Mouse (Mus musculus) forebrain, postnatal 0 days (tissue): ENCODE data around the gene Mrnip. TPM values are rescaled to one million over a fixed set of nuclear protein-coding genes. Genes with fewer than 3 reads are reported as not detected.

Experiments
- ATAC-seq: fragments of 200-750 bp; cut with Nextera tagmentation; 2 replicates; pipeline ENCODE4 v1.8.0; 2017; ENCODE audit warnings: mild to moderate bottlenecking, moderate library complexity
- DNase-seq: peaks from one replicate; pipeline ENCODE4 v3.0.0-alpha.2; 2015
- H3K27ac ChIP-seq: fragments of 300-500 bp; sonication (generic); 2 replicates; pipeline ENCODE4 v1.5.1; 2014; ENCODE audit warnings: low read depth, mild to moderate bottlenecking, antibody characterized with exemption, low read length, moderate library complexity, mixed read lengths
- H3K27me3 ChIP-seq: fragments of 300-500 bp; sonication (generic); 2 replicates; pipeline ENCODE4 v1.6.1; 2014; ENCODE audit warnings: mild to moderate bottlenecking, low read length, mixed read lengths; ENCODE audit not compliant: insufficient read depth
- H3K36me3 ChIP-seq: fragments of 300-500 bp; sonication (generic); 2 replicates; pipeline ENCODE4 v1.6.1; 2014; ENCODE audit warnings: mild to moderate bottlenecking, moderate library complexity; ENCODE audit not compliant: insufficient read depth
- H3K4me1 ChIP-seq: fragments of 300-500 bp; sonication (generic); 2 replicates; pipeline ENCODE4 v1.6.1; 2014; ENCODE audit warnings: antibody characterized with exemption; ENCODE audit not compliant: insufficient read depth
- H3K4me2 ChIP-seq: fragments of 300-500 bp; sonication (generic); 2 replicates; pipeline ENCODE4 v1.6.1; 2014; ENCODE audit warnings: low read depth, mild to moderate bottlenecking, moderate library complexity
- H3K4me3 ChIP-seq: fragments of 300-500 bp; sonication (generic); 2 replicates; pipeline ENCODE4 v1.5.1; 2014; ENCODE audit warnings: low read depth, low read length, mixed read lengths
- H3K9ac ChIP-seq: fragments of 300-500 bp; sonication (generic); 2 replicates; pipeline ENCODE4 v1.6.1; 2014; ENCODE audit warnings: mild to moderate bottlenecking
- H3K9me3 ChIP-seq: fragments of 300-500 bp; sonication (generic); 2 replicates; pipeline ENCODE4 v1.6.1; 2016; ENCODE audit warnings: low read length
- CTCF ChIP-seq: sonication (generic); IDR thresholded peaks from 2 replicates; pipeline ENCODE4 v1.5.1; 2016; ENCODE audit warnings: antibody characterized with exemption, control low read depth, low read depth
- WGBS: fragments of 180-500 bp; shearing (Covaris S2); extraction: QIAGEN DNeasy Blood & Tissue Kit; methylation state at CpG from one replicate; pipeline ENCODE4 v1.1.7; 2014; 5-methylcytosine and 5-hydroxymethylcytosine counted together
- polyA plus RNA-seq: library from polyadenylated mRNA; unstranded; fragments of >200 nt; fragmentation: Nextera tagmentation; extraction: Ambion mirVana; gene quantifications from 2 replicates; pipeline ENCODE4 v1.2.1, GENCODE M21; 2015
- total RNA-seq: library from RNA; depleted of rRNA; stranded (reverse); fragments of >200 nt; gene quantifications from 2 replicates; pipeline ENCODE4 v1.2.3, GENCODE M21; 2014

Gene Mrnip
- total and polyA plus RNA-seq, 2 experiments from 2014 or later: 32.2 to 37.5 TPM

DNA sequence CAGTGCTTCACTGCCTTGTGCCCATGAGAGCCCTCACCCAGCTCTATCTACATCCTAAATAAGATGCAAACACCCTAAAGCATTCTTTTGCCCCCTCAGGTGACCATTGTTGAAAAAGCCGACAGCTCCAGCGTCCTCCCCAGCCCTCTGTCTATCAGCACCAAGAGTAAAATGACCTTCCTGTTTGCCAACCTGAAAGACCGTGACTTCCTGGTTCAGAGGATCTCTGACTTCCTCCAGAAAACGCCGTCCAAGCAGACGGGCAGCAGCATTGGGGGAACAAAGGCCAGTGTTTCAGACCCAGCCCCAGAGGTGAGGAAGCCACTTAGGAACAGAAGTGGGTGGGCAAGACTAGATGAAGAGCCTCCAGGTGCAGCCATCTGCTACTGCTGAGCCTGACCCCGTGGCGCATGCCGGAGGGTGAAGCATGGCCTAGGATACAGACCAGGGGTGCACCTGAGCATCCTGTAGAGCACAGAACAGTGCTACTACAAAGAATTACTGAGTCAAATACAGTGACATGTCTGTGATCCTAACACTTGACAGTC is 24.6 kb upstream of the Mrnip start:
- Histone ChIP-seq H3K27ac (no peak overlapping the region), H3K4me3 (no peak overlapping the region), H3K4me2 (no peak overlapping the region), H3K9ac (no peak overlapping the region), H3K4me1 (no peaks in the 10 kb centered on the region), H3K9me3 (no peaks in the 10 kb centered on the region), H3K27me3 (no peaks in the 10 kb centered on the region), H3K36me3 (peaks cover 96% of the 10 kb centered on the region)
- DNase-seq (no peak), ATAC-seq (no peak)
- TF ChIP-seq CTCF: no peak
- 90% methylated on average over 9 of the region's 9 CpGs for WGBS

DNA sequence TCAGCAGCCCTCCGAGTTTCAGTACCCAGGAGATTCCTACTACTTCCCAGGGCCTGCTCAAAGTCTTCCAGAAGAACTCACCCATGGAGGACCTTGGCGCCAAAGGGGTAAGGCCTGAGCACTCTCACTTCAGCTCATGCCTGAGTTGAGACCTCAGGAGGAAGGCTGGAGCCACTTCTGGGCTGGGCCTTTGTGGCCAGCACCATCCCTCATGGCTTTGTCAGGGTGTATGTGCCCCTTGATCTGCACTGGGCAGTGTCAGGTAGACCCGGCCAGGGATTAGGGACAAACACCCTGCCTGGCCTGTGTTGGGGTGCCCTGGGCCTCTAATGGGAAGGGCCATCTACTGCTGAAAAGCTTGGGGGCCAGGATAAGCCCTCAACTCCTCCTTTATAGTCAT is 22.9 kb upstream of the Mrnip start:
- WGBS: 92% methylated on average over 3 of the region's 3 CpGs
- Histone ChIP-seq H3K4me2 (no peak overlapping the region), H3K27ac (no peak overlapping the region), H3K27me3 (no peaks in the 10 kb centered on the region), H3K36me3 (peaks cover 97% of the 10 kb centered on the region), H3K9ac (no peak overlapping the region), H3K9me3 (no peaks in the 10 kb centered on the region), H3K4me3 (no peak overlapping the region), H3K4me1 (no peaks in the 10 kb centered on the region)
- ATAC-seq: no peak
- DNase-seq: no peak
- no peak for TF ChIP-seq CTCF

DNA sequence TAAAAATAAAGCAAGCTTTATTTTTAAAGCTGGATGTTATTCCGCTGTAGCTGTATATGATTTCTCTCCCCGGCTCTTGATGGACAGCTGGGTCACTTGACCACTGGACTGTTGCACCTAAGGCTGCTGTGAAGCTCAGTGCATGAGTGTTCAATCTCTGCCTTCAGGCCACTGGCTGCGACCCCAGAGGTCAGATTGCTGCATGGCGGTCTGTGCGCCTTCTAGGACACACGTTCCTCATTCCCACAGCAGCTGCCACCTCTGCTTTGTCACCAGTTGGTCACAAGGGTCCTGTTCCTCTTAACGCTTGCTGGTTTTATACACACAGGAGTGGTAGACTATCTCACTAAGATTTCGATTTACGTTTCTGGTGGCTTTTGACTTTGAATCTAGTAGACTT is 20.1 kb upstream of the Mrnip start:
- H3K27me3 ChIP-seq: no peaks in the 10 kb centered on the region
- peaks cover 98% of the 10 kb centered on the region for H3K36me3 ChIP-seq
- no peak for ATAC-seq
- TF ChIP-seq CTCF: no peak
- no peak for DNase-seq
- no peaks in the 10 kb centered on the region for H3K9me3 ChIP-seq
- no peak overlapping the region for H3K9ac ChIP-seq
- no peaks in the 10 kb centered on the region for H3K4me1 ChIP-seq
- H3K27ac ChIP-seq: no peak overlapping the region
- H3K4me2 ChIP-seq: no peak overlapping the region
- H3K4me3 ChIP-seq: no peak overlapping the region
- 87% methylated on average over 9 of the region's 9 CpGs for WGBS

DNA sequence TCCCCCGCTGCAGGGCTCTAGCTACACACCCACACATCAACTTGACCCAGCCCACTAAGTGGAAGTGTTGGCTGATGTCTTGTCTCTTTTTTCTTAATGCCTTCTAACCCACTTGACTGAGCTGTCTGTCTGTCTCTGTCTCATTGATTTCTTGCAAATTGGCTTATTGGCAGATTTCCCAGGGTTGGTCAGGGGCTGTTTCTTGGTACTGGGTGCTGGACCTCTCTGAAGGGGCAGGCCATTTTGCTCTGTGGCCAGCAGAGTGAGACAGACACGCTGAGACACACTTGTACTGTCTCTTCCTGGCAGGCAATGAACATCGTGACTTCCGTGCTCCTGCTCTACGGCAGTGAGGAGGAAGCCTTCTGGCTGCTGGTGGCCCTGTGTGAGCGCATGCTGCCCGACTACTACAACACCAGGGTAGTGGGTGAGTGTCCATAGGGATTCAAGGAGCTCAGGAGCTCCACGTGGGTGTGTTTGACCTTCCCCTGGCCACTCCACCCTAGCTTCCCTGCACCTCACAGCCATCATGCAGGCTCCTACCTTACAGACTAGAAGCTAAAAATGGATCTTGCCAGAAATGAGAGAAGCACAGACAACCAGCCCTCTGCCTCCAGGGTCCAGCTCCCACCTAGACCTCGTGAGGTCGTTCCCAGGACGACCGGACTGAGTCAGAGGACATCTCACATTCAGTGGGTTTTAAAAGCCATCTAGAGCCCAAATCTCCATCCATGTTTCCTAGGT is 19.3 kb upstream of the Mrnip start:
- WGBS: 87% methylated on average over 12 of the region's 12 CpGs
- H3K4me2 ChIP-seq: no peak overlapping the region
- H3K9me3 ChIP-seq: no peaks in the 10 kb centered on the region
- peaks cover 98% of the 10 kb centered on the region for H3K36me3 ChIP-seq
- no peaks in the 10 kb centered on the region for H3K27me3 ChIP-seq
- H3K4me3 ChIP-seq: no peak overlapping the region
- TF ChIP-seq CTCF: no peak
- H3K27ac ChIP-seq: no peak overlapping the region
- no peaks in the 10 kb centered on the region for H3K4me1 ChIP-seq
- H3K9ac ChIP-seq: no peak overlapping the region
- ATAC-seq (no peak), DNase-seq (no peak)

DNA sequence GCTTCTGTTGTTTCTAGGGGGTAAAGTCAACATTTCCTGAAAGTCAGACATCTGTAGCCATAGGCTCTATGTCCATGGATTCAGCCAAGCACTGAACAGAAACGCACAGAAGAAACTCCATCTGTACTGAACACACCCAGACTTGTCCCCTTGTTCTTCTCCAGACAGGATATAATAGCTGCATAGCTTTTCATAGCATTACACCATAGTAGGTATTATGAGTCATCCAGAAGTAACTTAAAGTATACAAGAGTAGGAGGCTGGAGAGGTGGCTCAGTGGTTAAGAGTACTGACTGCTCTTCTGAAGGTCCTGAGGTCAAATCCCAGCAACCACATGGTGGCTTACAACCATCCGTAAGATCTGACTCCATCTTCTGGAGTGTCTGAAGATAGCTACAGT is 18.5 kb upstream of the Mrnip start:
- Histone ChIP-seq H3K9ac (no peak overlapping the region), H3K4me1 (no peaks in the 10 kb centered on the region), H3K4me2 (no peak overlapping the region), H3K4me3 (no peak overlapping the region), H3K36me3 (peaks cover 97% of the 10 kb centered on the region), H3K27me3 (no peaks in the 10 kb centered on the region), H3K9me3 (no peaks in the 10 kb centered on the region), H3K27ac (no peak overlapping the region)
- TF ChIP-seq CTCF: no peak
- DNase-seq (no peak), ATAC-seq (no peak)
- 88% methylated on average over 2 of the region's 2 CpGs for WGBS

DNA sequence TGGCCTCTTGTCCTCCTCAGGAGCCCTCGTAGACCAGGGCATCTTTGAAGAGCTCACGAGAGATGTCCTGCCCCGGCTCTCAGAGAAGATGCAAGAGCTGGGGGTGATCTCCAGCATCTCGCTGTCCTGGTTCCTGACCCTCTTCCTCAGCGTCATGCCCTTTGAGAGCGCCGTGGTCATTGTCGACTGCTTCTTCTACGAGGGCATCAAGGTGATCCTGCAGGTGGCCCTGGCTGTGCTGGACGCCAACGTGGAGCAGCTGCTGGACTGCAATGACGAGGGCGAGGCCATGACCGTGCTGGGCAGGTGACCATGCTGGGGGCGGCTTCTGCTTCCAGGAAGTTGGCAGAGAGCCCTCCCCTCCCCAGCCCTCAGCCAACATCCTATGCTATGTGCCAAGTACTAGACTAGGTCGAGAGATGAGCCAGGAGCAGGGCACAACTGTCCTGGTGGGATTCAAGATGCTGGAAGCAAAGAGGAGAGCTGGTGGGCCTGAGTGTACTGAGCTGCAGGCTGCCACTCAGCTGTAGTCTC is 17.5 kb upstream of the Mrnip start:
- H3K36me3 ChIP-seq: peaks cover 95% of the 10 kb centered on the region
- 92% methylated on average over 16 of the region's 16 CpGs for WGBS

DNA sequence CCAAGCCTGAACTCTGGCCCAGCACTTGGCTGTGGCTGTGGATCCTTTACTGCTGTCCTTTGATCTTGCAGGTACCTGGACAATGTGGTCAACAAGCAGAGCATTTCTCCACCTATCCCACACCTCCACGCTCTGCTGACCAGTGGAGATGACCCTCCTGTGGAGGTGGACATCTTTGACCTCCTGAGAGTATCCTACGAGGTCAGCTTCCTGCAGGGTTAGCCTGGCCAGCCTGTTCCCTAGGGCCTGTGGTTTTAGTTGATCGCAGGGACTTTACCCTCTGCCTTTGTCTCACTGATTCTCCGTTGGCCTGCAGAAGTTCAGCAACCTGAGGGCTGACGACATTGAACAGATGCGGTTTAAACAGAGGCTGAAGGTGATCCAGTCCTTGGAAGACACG is 15.9 kb upstream of the Mrnip start:
- no peak overlapping the region for H3K27ac ChIP-seq
- no peaks in the 10 kb centered on the region for H3K9me3 ChIP-seq
- 96% methylated on average over 7 of the region's 7 CpGs for WGBS
- no peak overlapping the region for H3K4me3 ChIP-seq
- H3K4me1 ChIP-seq: no peaks in the 10 kb centered on the region
- no peak overlapping the region for H3K9ac ChIP-seq
- peaks cover 94% of the 10 kb centered on the region for H3K36me3 ChIP-seq
- no peak overlapping the region for H3K4me2 ChIP-seq
- TF ChIP-seq CTCF: no peak
- no peak for DNase-seq
- ATAC-seq: no peak
- H3K27me3 ChIP-seq: no peaks in the 10 kb centered on the region

More for the DNA sequence above, 17.5 kb upstream of the Mrnip start:
- Histone ChIP-seq H3K4me1 (no peaks in the 10 kb centered on the region), H3K9ac (no peak overlapping the region), H3K27me3 (no peaks in the 10 kb centered on the region), H3K27ac (no peak overlapping the region), H3K9me3 (no peaks in the 10 kb centered on the region), H3K4me2 (no peak overlapping the region), H3K4me3 (no peak overlapping the region)
- no peak for DNase-seq
- no peak for TF ChIP-seq CTCF
- ATAC-seq: no peak
